Mouse (Mus musculus) forebrain, embryonic 16.5 days (tissue): ENCODE measurements around the gene Sox30. TPM values are rescaled to one million over a fixed set of nuclear protein-coding genes. Genes with fewer than 3 reads are reported as not detected.
"Not testable (repeated sequence)": the region's sequence is repeated elsewhere in the genome, so short reads cannot be mapped to it uniquely, and the experiment has no call there.

Experiments used
- ATAC-seq: fragments of 200-750 bp; cut with Nextera tagmentation; 2 replicates; pipeline ENCODE4 v1.8.0; 2017; ENCODE audit warnings: mild to moderate bottlenecking, moderate library complexity
- H3K27ac ChIP-seq: fragments of 300-500 bp; sonication (generic); 2 replicates; pipeline ENCODE4 v1.5.1; 2014; ENCODE audit warnings: low read length, control low read depth
- H3K27me3 ChIP-seq: fragments of 300-500 bp; sonication (generic); replicated peaks from 2 replicates; pipeline ENCODE4 v1.6.1; 2014; ENCODE audit warnings: low read length; ENCODE audit not compliant: control insufficient read depth, insufficient read depth
- H3K36me3 ChIP-seq: fragments of 300-500 bp; sonication (generic); 2 replicates; pipeline ENCODE4 v1.6.1; 2014; ENCODE audit not compliant: control insufficient read depth, insufficient read depth
- H3K4me1 ChIP-seq: fragments of 300-500 bp; sonication (generic); replicated peaks from 2 replicates; pipeline ENCODE4 v1.6.1; 2014; ENCODE audit warnings: low read length; ENCODE audit not compliant: control insufficient read depth, insufficient read depth
- H3K4me2 ChIP-seq: fragments of 300-500 bp; sonication (generic); 2 replicates; pipeline ENCODE4 v1.6.1; 2014; ENCODE audit warnings: mild to moderate bottlenecking, low read length, control low read depth
- H3K4me3 ChIP-seq: fragments of 300-500 bp; sonication (generic); replicated peaks from 2 replicates; pipeline ENCODE4 v1.5.1; 2014; ENCODE audit warnings: mild to moderate bottlenecking, low read length, control low read depth
- H3K9ac ChIP-seq: fragments of 300-500 bp; sonication (generic); replicated peaks from 2 replicates; pipeline ENCODE4 v1.6.1; 2014; ENCODE audit warnings: low read depth, low read length, control low read depth
- H3K9me3 ChIP-seq: fragments of 300-500 bp; sonication (generic); 2 replicates; pipeline ENCODE4 v1.6.1; 2016; ENCODE audit warnings: low read length; ENCODE audit not compliant: control insufficient read depth
- WGBS: fragments of 180-500 bp; shearing (Covaris S2); extraction: QIAGEN DNeasy Blood & Tissue Kit; methylation state at CpG from one replicate; pipeline ENCODE4 v1.1.7; 2014; 5-methylcytosine and 5-hydroxymethylcytosine counted together
- polyA plus RNA-seq: library from polyadenylated mRNA; unstranded; fragments of >200 nt; fragmentation: Nextera tagmentation; extraction: Ambion mirVana; gene quantifications from 2 replicates; pipeline ENCODE4 v1.2.1, GENCODE M21; 2015

Gene Sox30
- polyA plus RNA-seq, 1 experiment from 2014 or later, result not detected

- WGBS, result 87% methylated on average over 12 of the region's 12 CpGs
- Histone ChIP-seq H3K27me3 (no peaks in the 10 kb centered on the region), H3K27ac (no peak overlapping the region), H3K9me3 (no peaks in the 10 kb centered on the region), H3K36me3 (no peaks in the 10 kb centered on the region), H3K4me3 (no peak overlapping the region), H3K9ac (no peak overlapping the region), H3K4me1 (no peaks in the 10 kb centered on the region), H3K4me2 (no peak overlapping the region)
- ATAC-seq, result no peak
Measured at GRCm38 (mm10) chr11:46041607-46042267, 61.6 kb downstream of the Sox30 start.

- no peaks in the 10 kb centered on the region for H3K36me3 ChIP-seq
- no peak overlapping the region for H3K9ac ChIP-seq
- no peak for ATAC-seq
- H3K4me2 ChIP-seq, result no peak overlapping the region
- H3K27me3 ChIP-seq, result no peaks in the 10 kb centered on the region
- no peaks in the 10 kb centered on the region for H3K4me1 ChIP-seq
- no peak overlapping the region for H3K4me3 ChIP-seq
- no peak overlapping the region for H3K27ac ChIP-seq
- 85% methylated on average over 5 of the region's 5 CpGs for WGBS
- no peaks in the 10 kb centered on the region for H3K9me3 ChIP-seq
Measured at GRCm38 (mm10) chr11:46044781-46045180, 64.7 kb downstream of the Sox30 start.

GRCm38 (mm10) chr11:46047264-46047663 is 67.2 kb downstream of the Sox30 start:
- no peak overlapping the region for H3K27ac ChIP-seq
- no peak overlapping the region for H3K4me2 ChIP-seq
- H3K9me3 ChIP-seq, result no peaks in the 10 kb centered on the region
- H3K9ac ChIP-seq, result no peak overlapping the region
- no peak overlapping the region for H3K4me3 ChIP-seq
- no peaks in the 10 kb centered on the region for H3K4me1 ChIP-seq
- WGBS, result 93% methylated on average over 3 of the region's 3 CpGs
- ATAC-seq, result no peak
- H3K36me3 ChIP-seq, result no peaks in the 10 kb centered on the region
- H3K27me3 ChIP-seq, result no peaks in the 10 kb centered on the region

GRCm38 (mm10) chr11:46052105-46052659 is 72.1 kb downstream of the Sox30 start, which contains the start of gene Gm12166:
Gene Gm12166, minus strand, starts transcription at chr11:46052321.
- H3K4me3 ChIP-seq, ATAC-seq, H3K9me3 ChIP-seq, H3K36me3 ChIP-seq, H3K27me3 ChIP-seq, H3K27ac ChIP-seq, H3K9ac ChIP-seq, H3K4me2 ChIP-seq: not testable (repeated sequence)
- WGBS, result 25% methylated on average over 19 of the region's 19 CpGs
- peaks cover 11% of the 10 kb centered on the region for H3K4me1 ChIP-seq

GRCm38 (mm10) chr11:46053457-46053856 is 73.3 kb downstream of the Sox30 start:
- WGBS, result 96% methylated on average over 3 of the region's 3 CpGs

GRCm38 (mm10) chr11:46054311-46054710 is 74.2 kb downstream of the Sox30 start:
- Histone ChIP-seq H3K9ac (no peak overlapping the region), H3K4me1 (peaks cover 18% of the 10 kb centered on the region), H3K4me3 (no peak overlapping the region), H3K27me3 (no peaks in the 10 kb centered on the region), H3K4me2 (no peak overlapping the region), H3K27ac (no peak overlapping the region), H3K36me3 (no peaks in the 10 kb centered on the region), H3K9me3 (no peaks in the 10 kb centered on the region)
- no peak for ATAC-seq
- WGBS, result 59% methylated on average over 5 of the region's 5 CpGs

More at GRCm38 (mm10) chr11:46053457-46053856, 73.3 kb downstream of the Sox30 start:
- H3K9ac ChIP-seq, H3K27ac ChIP-seq, H3K4me2 ChIP-seq, H3K4me3 ChIP-seq, H3K27me3 ChIP-seq, ATAC-seq, H3K36me3 ChIP-seq, H3K9me3 ChIP-seq: not testable (repeated sequence)
- peaks cover 18% of the 10 kb centered on the region for H3K4me1 ChIP-seq

GRCm38 (mm10) chr11:46054911-46055895 is 75.1 kb downstream of the Sox30 start:
- no peaks in the 10 kb centered on the region for H3K36me3 ChIP-seq
- peaks cover 18% of the 10 kb centered on the region for H3K4me1 ChIP-seq
- peak overlapping the region; percentile 64 for H3K4me2 ChIP-seq
- peak overlapping the region; percentile 73 for H3K4me3 ChIP-seq
- H3K27me3 ChIP-seq, result no peaks in the 10 kb centered on the region
- WGBS, result 28% methylated on average over 13 of the region's 13 CpGs
- ATAC-seq, result peak; percentile 2
- no peaks in the 10 kb centered on the region for H3K9me3 ChIP-seq
- peak overlapping the region; percentile 98 for H3K9ac ChIP-seq
- H3K27ac ChIP-seq, result peak overlapping the region; percentile 81; the same call in 1 of the 2 replicates

GRCm38 (mm10) chr11:46055896-46056769 is 76.0 kb downstream of the Sox30 start, which contains the start of gene Adam19:
Gene Adam19, plus strand, starts transcription at chr11:46055992.
- WGBS, result under 1% methylated on average over 51 of the region's 51 CpGs
- H3K9ac ChIP-seq, result peak within 1 kb of the TSS; percentile 98
- peak within 1 kb of the TSS; percentile 81 for H3K27ac ChIP-seq
- H3K4me1 ChIP-seq, result peaks cover 18% of the 10 kb centered on the region
- H3K27me3 ChIP-seq, result no peaks in the 10 kb centered on the region
- peak within 1 kb of the TSS; percentile 73 for H3K4me3 ChIP-seq
- peak; percentile 90 for ATAC-seq
- no peaks in the 10 kb centered on the region for H3K9me3 ChIP-seq
- no peaks in the 10 kb centered on the region for H3K36me3 ChIP-seq
- H3K4me2 ChIP-seq, result peak within 1 kb of the TSS; percentile 64
